Mouse (Mus musculus) ES-CJ7 (cell line): ENCODE data around the gene Tnn.

Experiments used
- DNase-seq: peaks from one replicate; pipeline ENCODE4 v3.0.0; 2011; ENCODE audit warnings: low read depth, low spot score

Tnn gene

DNA sequence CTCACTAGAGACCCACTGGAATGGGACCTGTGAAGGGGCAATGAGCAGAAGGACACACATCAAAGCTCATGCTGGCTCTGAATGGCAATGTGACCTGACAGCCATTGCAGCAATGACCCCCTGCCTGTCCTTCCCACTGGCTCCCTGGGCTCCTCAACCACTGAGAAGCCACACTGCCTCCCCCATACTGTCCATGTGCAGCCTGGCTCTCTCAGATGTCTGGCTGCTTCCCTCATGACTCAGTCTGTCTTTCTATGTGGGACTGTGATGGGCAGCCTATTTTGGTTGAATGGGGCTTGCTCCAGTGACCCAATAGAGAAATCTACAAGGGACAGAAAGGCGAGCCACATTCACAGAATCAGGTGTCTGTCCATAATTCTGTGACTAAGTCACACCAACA lies 70.7 kb downstream of the Tnn start:
- DNase-seq = no peak

DNA sequence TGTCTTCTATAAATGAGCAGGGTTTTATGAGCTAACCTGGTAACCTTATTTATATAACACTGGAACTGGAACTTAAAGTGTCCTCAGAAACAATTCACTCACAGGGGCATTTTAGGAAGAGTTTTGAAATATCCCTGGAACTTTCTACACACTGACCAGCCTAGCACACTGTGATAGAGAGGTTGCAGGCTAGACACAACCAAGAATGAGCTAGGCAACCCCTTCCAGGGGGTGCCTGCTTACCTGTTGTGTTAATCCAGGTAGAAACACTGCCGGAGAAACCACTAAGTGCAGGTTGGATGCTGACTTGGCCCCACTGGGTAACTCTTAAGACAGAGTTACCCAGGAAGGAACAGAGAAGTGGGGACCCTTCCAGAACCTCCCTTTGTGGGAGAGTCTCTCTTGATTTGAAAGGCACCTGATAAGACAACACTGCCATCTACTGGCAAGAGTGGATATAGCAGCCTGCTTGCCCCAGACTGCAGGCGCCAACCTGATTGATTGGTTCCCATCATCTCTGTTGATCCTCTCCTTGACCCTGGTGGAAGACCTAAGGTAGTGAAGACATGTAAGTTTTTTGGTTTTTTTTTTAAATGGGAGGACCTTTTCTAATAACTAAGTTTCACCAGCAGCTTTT lies 72.5 kb downstream of the Tnn start:
- peak; percentile 78 for DNase-seq

DNA sequence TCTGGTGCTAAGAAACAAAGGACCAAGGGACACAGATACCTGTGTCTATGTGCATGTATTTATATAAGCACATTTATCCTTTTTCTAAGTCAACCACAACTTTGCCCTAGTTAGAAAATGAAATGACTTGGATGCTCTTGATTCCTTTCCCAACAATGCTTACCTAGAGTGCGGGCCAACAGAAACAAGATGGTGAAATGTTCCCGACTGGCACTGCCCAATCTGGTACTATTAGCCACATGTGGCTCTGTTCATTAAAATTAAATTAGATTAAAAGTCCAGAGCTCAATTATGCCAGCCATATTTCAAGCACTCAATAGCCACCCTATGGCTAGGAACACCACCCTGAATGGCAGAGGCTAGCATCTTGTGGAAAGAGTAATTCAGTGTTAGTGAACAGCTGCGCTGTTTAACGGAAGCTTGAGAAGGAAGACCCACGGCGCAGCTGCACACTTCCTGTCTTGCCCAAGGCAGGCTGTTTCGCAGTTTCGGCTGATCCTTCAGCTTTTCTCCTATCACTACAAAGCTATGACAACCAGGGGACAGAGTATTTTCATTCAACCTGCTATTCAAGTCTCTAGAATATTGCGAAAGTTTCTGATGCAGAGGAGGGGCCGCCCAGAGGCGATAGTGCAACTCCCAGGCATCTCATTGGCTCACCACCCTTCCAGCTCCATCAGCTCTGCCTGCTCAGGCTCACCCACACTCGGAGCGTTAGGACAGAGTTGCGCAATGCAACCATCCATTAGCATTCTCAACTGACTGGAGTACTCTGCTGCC lies 74.3 kb downstream of the Tnn start:
- peak; percentile 9 for DNase-seq

DNA sequence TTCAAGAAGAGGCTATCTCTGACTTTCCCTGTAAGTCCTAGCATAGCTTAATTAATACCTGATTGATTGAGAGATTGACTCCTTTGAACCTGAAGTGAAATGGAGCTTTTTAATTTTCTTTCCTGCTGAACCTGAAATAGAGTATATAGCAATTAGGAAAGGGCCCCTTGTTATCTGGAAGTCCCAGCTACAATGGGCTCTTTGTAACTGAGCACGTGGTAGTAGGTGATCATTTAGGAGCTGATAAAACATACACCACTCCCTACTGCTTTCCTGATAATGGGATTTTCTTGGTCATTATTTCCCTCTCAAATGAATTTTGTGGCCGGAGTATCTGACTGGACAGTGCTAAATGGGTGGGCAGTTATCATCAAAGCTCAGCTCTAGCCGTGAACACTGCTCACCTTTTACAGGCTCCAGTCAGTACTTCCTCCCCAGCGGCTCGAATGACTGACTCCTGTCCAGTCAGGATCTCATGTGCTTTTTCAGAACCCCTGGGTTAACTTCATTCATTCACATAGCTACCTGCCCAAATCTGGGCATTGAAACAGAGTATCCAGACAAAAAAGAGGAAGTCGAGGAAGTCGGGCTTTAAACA lies 88.7 kb downstream of the Tnn start:
- no peak for DNase-seq

DNA sequence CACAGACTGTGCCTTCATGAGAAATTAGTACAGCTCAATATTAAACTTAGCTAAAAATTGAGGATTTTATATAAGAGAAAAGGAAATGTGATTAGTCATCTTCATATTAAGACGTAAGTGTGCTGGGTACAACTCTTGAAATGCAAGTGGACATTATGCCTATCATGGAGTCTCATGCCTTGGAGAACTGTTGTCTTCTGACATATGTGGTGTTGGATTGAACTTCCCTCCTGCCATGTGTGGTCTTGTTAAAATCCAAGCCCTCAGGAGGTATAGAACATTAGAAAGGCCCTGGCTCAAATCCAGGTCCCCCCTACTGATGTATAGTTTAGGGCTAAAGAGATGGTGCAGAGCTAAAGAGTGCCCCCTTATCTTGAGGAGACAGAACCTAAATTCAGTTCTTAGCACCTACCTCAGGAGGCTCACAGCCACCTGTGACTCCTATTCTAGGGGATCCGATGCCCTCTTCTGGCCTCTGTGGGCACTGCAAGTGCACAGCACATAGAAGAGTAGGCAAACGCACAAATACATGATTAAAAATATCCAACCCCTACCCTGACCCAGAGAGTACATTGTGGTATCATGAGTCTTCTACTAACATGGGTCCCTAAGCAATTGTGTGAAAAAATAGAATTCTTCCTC lies 91.5 kb downstream of the Tnn start:
- peak; percentile 63 for DNase-seq

DNA sequence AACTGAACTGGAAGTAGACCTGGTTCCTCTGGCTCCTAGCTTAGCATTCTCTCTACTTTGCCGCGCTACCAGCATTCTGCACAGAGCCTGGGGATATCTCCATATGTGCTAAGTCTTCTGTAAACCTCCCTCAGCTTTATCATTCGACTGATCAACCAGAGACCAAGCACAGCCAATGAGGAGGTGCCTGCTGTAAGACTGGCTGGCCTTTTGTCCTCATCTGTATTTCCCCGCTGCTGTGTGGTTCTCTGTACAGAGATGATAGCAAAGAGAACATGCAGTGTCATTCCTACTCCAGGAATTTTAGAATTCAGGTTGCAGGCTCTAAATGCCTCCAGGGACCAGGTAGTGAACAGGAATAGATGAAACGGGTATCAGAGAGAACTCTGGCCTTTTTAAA lies 92.1 kb downstream of the Tnn start:
- DNase-seq = no peak

DNA sequence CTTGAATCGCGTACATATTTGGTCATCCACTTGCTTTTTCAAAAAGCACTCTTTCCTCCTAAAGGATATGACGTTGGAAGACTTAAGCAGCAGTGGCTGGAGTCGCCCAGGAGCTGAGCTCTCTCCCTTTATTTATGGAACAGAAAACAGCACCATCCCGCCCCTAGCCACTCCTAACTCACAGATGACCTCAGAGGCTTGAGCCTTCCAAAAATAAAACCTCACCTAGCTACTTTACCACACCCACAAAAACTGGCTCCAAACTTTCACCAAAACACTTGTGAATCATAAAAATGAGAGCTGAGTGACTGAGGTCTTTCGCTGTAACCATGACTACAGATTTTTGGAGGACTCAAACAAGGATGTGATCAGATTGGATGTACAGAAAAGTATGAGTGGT lies 92.8 kb downstream of the Tnn start:
- DNase-seq = no peak

DNA sequence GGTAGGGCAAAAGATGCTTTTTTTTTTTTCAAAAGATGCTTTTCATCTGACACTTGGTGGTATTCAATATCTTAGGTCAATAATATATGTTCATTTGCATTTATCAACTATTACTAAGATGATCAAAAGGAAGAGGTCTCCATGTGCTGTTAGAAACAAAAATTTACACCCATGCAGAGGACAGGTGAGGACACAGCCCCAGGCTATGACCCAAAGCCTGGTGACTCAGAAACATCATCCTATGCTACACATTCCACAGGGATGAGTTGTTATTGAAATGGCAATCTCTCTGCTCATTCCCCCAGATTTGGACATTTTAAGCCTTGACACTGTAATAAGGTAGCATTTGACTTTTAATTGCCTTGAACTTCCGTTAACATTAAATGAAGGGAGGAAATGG lies 93.5 kb downstream of the Tnn start:
- no peak for DNase-seq

DNA sequence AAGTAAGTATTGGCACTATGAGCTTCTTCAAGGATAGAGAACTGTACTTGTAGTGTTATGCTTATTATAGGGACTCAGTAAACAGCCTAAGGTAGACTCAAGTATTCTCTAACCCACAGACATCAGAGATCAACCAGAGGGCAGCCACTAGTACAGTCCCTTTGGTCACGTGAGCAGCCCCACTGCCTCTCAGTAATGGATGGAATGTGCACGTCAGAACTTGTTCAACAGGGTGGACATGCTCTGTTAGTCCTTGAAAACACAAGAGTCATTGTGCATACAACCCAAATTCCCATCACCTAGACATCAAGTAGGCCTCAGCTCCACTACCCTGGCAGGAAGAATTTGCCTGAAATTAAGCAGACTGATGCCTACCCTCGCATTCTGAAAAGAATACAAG lies 95.7 kb downstream of the Tnn start:
- DNase-seq = no peak

DNA sequence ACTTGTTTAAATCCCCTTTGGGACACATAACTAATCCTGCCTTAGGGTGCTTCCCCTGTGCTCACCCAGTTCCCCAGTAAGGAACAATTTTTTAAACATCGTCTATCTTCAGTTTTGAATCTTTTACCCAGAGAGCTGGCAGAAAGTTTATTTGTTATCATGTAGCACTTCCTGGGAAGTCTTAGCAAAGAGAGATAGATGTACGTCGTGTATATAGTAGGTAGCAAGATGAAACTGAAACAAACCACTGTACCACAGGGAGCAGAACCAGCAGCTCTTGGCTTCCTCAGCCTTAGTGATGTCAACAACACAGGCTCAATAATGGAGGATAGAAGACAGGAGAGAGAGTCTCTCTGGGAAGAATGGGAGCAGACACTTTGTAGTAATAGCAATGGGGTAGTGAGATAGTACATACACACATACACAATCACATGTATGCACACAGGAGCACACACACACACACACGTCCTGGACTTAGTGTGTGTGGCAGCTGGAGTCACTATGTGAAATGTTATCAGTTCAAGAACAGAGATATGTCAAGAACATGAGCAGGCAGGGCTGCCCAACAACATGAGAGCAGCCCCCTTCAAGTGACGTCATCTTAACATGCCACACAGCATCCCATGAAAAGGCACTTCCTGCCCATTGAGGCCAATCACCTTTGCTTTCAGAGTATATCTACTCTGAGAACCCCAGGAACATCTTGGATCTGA lies 98.9 kb downstream of the Tnn start:
- no peak for DNase-seq

DNA sequence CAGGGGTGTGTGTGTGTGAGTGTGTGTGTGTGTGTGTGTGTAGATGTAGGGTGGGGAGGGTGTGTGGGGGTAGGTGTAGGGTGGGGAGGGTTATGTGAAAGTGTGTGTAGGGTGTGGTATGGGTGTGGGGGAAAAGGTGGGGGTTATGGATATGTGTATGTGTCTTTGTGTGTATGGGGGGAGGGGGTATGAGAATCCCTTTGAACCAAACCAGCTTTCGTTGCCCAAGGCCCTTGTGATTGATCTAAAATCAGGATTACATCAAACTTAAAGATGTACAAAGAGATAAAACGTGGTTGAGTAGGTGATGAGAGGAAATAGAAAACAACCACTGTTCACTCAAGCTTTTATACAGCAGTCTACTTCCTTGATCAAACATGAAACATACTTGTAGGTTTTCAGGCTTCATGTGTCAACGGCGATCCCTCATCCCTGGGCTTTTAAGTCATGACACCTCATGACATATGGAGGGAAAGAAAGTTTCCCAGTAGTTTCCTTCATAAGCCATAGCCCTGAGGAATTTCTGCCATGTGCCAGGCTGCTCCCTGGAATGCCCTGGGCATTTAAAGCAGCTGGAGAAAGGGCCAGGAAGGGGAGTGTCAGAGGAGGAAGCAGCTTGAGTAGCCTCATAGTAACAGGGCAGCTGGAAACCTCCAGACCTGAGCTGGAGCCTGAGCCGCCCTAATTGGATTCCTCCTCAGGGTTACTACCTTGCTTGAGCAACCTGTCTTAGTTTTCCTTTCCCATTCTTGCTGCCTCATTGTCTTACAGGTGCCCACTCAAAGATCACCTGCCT lies 99.7 kb downstream of the Tnn start:
- DNase-seq = no peak

DNA sequence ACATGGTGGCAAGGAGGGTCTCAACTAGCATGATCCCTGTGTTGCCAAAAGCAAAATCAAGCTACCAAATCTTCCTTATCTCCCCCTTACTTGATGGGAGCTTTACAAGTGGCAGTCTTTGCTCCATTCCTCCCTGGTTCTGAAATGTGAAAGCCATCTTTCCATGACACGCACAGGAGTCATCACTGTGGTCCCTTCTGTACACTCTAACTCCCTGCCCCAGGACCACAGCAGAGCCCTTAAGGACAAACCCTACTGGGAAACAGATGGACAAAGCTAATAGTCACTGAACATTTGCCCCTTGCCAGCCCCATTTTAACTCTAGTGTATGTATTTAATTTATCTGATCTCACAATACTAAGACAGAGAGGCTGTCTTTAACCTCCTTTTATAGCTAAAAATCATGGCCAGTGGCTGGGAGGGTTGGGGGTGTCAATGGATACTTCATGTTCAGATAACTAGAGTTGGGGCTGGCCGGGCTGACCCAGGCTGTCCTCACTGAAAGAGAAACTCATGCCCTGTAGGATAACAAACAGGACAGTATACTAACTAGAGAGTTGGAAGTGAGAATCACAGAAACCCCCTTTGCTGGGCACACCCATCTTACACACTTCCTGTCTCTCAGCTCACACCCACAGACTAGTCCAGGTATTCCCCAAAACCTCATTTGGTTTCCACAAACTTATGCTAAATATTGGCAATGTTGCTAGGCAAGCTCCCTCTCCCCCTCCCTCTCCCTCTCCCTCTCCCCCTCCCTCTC lies 100.6 kb downstream of the Tnn start:
- no peak for DNase-seq

DNA sequence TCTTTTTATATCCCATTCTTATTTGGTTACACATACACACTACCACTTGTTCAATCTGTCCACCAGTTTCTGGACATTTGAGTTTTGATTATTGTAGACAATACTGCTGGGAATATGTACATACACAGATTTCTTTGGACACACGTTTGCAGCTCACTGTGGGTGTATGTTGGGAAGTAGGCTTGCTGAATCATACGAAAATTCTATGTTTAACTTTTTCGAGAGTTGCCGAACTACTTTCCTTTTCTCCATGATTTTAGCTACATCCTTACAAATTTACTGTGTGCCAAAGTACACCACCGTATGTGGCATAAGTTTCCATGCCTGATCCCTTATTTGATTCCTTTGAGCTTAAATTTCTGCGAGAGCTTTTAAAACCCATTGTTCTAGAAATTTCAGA lies 102.5 kb downstream of the Tnn start:
- no peak for DNase-seq

DNA sequence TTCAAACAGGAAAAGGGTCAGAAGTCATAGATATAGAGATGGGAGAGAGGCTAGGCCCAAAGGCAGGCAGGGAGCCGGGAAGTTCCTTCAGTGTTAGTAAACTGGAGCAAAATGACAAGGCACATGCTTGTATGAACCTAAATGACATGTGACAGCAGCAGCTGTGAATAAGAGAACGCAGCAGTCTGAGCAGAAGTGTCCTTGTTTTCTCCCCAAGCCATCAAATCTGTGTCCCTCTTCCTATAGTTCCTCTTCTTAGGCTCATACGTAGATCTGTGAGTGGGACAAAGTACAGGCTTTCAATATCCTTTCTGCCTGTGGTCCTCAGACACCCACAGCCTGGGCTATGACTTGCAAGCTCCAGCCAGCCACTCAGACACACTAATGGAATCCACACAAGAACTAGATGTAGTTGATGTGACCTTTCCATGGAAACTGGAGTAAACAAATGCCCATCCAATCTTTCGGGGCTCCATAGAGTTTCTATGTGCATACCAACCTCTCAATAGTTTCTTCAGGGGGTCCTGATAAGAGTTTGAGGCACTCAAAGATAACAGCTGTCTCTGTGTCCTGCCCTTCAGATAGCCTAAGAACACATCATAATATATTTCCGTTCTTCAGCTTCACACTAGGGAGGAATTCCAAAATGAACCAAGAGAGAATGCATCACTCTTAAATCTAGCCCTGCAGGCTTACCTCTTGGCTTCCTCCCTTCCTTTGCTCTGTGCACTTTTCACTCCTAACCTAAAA lies 104.1 kb downstream of the Tnn start:
- DNase-seq = no peak

DNA sequence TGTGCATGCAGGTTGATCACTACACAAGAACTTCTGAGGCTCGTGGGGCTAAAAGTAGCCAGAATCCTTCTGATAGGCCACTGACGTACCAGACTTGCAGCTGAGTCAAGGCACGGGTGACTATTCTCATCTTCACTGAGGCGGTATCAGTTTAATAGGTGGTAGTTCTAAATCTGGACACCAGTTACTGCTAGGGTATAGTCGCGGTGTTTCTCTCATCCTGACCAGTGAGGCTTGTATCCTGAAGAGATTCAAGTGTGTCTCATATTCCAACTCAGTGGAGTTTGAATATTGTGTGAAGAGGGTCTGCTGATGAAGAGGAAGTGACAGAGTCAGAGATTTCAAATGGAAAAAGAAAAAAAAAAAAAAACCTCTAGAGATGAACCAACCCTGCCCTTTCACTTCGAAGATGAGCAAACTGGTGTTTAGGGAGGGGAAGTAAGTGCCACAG lies 105.9 kb downstream of the Tnn start:
- no peak for DNase-seq

DNA sequence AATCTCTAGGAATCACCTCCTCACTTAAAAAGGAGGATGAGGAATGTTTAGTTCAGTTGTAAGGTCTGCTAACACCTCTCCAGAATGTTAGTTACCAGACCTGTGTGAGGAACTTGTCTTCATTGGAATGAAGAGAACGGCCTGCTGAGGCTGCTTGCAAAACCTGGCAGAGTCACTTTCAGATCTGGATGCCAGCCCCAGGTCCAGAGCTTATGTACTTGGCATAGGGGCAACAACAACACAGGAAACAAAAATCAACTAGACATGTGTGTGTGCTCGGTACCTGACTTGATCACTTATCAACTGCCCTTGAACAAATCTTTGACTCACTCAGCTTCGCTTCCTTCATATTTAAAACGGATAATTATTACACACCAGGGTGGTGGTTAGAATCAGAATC lies 106.6 kb downstream of the Tnn start:
- DNase-seq = no peak

DNA sequence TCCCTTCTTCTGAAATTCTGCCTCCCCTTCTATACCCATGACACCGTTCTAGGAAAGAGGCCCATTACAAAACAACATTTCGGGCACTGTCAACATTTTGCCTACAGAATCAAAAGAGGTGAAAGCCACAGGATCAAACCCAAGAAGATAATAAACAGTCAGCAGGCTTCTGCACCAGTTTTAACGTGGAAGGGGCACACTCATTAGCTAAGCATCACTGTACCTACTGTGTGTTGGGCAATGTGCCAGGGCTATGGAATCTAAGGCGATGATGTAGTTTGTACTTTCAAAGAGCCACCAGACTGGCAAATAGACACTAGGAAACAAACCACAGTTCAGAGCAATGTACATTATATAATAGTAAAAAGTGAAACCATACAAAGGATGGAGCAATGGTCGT lies 107.4 kb downstream of the Tnn start:
- no peak for DNase-seq

DNA sequence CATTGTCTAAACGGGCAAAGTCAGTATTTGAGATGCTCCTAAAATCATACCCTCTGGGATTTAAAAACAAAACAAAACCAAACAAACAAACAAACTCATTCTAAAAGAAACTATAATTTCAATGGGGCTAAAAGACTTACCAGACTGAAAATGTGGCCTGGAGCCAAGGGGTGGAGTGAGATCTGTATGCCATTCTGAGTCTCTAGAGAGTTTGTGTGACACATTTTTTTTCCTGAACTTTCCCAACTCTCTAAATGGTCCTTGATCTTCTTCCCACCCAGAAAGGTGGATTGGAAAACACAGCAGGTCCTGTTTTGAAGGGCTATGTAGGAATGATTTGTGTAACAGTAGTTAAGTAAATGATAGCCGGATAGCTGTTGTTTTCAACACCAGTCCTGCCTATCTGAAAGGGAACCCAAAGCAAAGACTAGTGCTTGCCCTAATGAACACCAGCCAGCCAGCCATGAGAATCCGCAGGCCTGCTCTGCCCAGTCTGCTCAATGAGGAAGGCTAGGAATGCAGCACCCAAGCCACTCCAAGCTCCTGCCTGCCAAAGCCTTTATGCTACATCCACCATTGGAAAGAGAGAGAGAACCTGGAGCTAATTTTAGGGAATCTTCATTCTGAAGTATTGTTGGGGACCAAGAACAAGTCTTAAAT lies 108.2 kb downstream of the Tnn start:
- DNase-seq = no peak
